16 mouse cellular contexts compared by ENCODE assay signal in genomic region chr4:58129844-58130243, GRCm38 (mm10).
"Had no signal": no experiment of that assay in that cellular context is flagged by ENCODE, and none has a peak within 500 bp of the region (broad histone marks: within the 10 kb centered on the region; RNA-seq: fewer than 3 reads in every experiment).

No protein-coding gene starts in this region.

- H3K27ac ChIP-seq: neural tube, embryonic 13.5 days; neural tube, embryonic 15.5 days; stomach, embryonic 15.5 days; stomach, postnatal 0 days had no signal

- H3K27me3 ChIP-seq: neural tube, embryonic 13.5 days; neural tube, embryonic 15.5 days; stomach, embryonic 15.5 days had no signal

- H3K4me1 ChIP-seq: stomach, embryonic 15.5 days had no signal

- H3K36me3 ChIP-seq: neural tube, embryonic 13.5 days; neural tube, embryonic 15.5 days; stomach, embryonic 15.5 days had no signal

- H3K9ac ChIP-seq: neural tube, embryonic 13.5 days; neural tube, embryonic 15.5 days; stomach, embryonic 15.5 days had no signal

- H3K4me3 ChIP-seq: neural tube, embryonic 13.5 days; neural tube, embryonic 15.5 days; stomach, embryonic 15.5 days had no signal

- H3K9me3 ChIP-seq: neural tube, embryonic 13.5 days; neural tube, embryonic 15.5 days; stomach, embryonic 15.5 days had no signal

- H3K4me2 ChIP-seq: neural tube, embryonic 13.5 days; neural tube, embryonic 15.5 days; stomach, embryonic 15.5 days had no signal

- DNase-seq: retina, postnatal 1 day; right cerebral cortex, adult 18-20 months; right cerebral cortex, postnatal 14 days; right cerebral cortex, postnatal 25 days; right cerebral cortex, postnatal 4 days; spleen, adult 18-20 months; thymus, adult 18-20 months; thymus, adult 2 months; thymus, postnatal 14 days; thymus, postnatal 25 days; thymus, postnatal 36 days; thymus, postnatal 4 days had no signal
